Mouse (Mus musculus) heart, adult 10 weeks (tissue): ENCODE results near the gene Icosl. TPM values are rescaled to one million over a fixed set of nuclear protein-coding genes. Genes with fewer than 3 reads are reported as not detected.

Source experiments
- polyA plus RNA-seq: library from polyadenylated mRNA; stranded (reverse); fragments of 350-450 nt; fragmentation: Illumina TruSeq; extraction: RNeasy Lipid Tissue Mini Kit (QIAGEN cat#74804); gene quantifications from one replicate; pipeline ENCODE4 v1.2.3, GENCODE M21; 2014; ENCODE audit warnings: low read depth, low replicate concordance

Icosl gene
- polyA plus RNA-seq, result 5.8 TPM

DNA sequence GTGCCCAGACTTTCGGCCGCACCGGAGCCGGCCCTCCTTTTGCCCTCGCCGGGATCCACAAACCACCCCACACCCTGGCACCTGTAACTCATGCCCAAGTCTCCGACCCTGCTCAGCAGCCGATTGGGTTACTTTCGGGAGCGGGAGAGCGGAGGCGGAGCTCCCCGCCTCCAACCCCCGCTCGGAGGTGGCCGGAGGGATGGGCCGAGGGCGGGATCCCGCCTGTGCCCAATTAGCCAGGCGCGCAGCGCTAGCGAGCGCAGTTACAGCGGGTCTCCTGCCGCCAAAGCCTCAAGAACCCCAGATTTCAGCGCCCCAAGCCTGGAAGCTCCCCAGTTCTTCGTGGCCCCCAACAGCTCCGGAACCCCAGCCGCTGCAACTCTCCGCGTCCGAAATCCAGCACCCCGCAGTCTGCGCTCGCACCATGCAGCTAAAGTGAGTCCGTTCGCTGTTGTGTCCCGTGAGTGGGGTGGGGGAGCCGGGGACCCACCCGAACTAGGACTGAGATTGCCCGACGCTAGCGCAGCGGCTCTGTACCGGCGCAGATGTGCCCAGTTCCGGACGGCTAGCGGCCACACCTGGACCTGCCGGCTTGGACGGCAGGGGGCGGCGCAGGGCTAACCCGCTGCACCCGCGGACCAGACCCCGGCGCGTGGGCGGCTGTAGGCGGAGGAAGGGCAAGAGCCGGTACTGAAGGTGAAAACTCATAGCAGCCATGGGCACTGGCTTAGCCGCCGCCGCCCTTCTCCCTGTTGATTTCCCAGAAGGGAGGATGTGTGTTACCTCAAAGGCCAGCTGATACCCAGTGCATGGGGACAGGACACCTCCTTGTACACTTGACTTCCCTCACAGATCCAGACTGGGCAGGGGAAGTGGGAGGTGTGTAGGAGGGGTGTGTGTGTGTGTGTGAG lies at the start of gene Icosl:
Icosl (plus strand) TSS at position 202 of the 911 bp plus-strand sequence.

GRCm38 (mm10) chr10:78041647-78042046 lies 27.5 kb upstream of the Icosl start, which contains the start of gene Dnmt3l:
TSS of gene Dnmt3l (plus strand) at chr10:78041947.

GRCm38 (mm10) chr10:78043406-78043836 lies 25.7 kb upstream of the Icosl start, which contains the start of gene Aire:
TSS of gene Aire (minus strand) at chr10:78043610.

Other genes with a start within 250 kb of the Icosl start
- not detected for gene Krtap10-4, start 242.2 kb upstream of the Icosl start, polyA plus RNA-seq
- gene Krtap10-10, start 233.4 kb upstream of the Icosl start, polyA plus RNA-seq, result not detected
- not detected for gene Gm36176, start 222.5 kb upstream of the Icosl start, polyA plus RNA-seq
- gene Gm10318, start 216.4 kb upstream of the Icosl start, polyA plus RNA-seq, result not detected
- not detected for gene Gm3285, start 207.3 kb upstream of the Icosl start, polyA plus RNA-seq
- gene Lrrc3, start 166.8 kb upstream of the Icosl start, polyA plus RNA-seq, result 0.13 TPM
- 0.55 TPM for gene Trpm2, start 98.7 kb upstream of the Icosl start, polyA plus RNA-seq
- 14.6 TPM for gene 1810043G02Rik, start 90.8 kb upstream of the Icosl start, polyA plus RNA-seq
- 73.9 TPM for gene Pfkl, start 59.2 kb upstream of the Icosl start, polyA plus RNA-seq
- gene Dnmt3l, start 27.4 kb upstream of the Icosl start, polyA plus RNA-seq, result not detected
- gene Aire, start 25.7 kb upstream of the Icosl start, polyA plus RNA-seq, result not detected
- 563 TPM for gene D10Jhu81e, start 100.5 kb downstream of the Icosl start, polyA plus RNA-seq
- 12.1 TPM for gene Pwp2, start 115.8 kb downstream of the Icosl start, polyA plus RNA-seq
- 34.9 TPM for gene Trappc10, start 175.3 kb downstream of the Icosl start, polyA plus RNA-seq